Mouse (Mus musculus) bone marrow macrophage, adult 2 months (primary cell): ENCODE data around the gene Lgi1.

Experiments used
- CTCF ChIP-seq: IDR thresholded peaks from 2 replicates; pipeline ENCODE4 v1.5.1; 2012; ENCODE audit warnings: low read depth, mild to moderate bottlenecking, low read length, moderate library complexity
- POLR2A ChIP-seq: IDR thresholded peaks from 2 replicates; pipeline ENCODE4 v1.6.1; 2012; ENCODE audit warnings: mild to moderate bottlenecking, low read depth, low read length, borderline replicate concordance

DNA sequence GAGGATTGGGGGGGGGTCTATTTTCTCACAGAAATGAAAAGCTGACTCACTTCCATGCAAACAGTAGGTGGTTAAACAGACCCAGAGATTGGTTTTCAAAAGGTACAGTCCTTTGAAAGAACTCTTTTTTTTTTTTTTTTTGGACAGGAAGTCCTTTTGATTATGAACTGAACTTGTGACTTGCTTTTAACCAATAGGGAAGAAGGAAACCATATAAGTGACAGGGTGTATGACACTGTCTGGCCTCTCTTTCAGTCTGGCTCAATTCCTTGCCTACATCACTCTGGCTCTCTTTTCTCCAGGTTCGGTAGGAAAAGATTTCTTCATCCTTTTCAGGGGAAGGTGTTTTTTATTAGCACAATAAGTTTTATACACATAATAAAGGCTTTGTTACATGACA lies 95.0 kb downstream of the Lgi1 start:
- TF ChIP-seq CTCF (no peak), POLR2A (no peak)
